Mouse (Mus musculus): Measurements from ENCODE around the gene Zfp523. TPM values are rescaled to one million over a fixed set of nuclear protein-coding genes. Genes with fewer than 3 reads are reported as not detected.
A peak's percentile ranks its signal among the peaks of the same experiment; 100 is the strongest.

Gene Zfp523
- polyA plus RNA-seq, 1 experiment from 2014 or later = 41.8 TPM

GRCm38 (mm10) chr17:28226014-28226413, 49.1 kb downstream of the Zfp523 start:
- H3K9me3 ChIP-seq (ENCODE audit: control insufficient read depth, low read length) = no peaks in the 10 kb centered on the region
- H3K36me3 ChIP-seq (ENCODE audit: control insufficient read depth, insufficient read depth, low read length) = no peaks in the 10 kb centered on the region
- DNase-seq (peak; percentile 92), ATAC-seq (ENCODE audit: low FRiP score, low TSS enrichment) (peak; percentile 36; the same call in 1 of the 2 replicates)
- H3K27me3 ChIP-seq (ENCODE audit: control insufficient read depth, insufficient read depth, low read length) = no peaks in the 10 kb centered on the region
- peak overlapping the region; percentile 31 for H3K4me3 ChIP-seq (replicated peaks; ENCODE audit: low read depth, low read length)
- under 1% methylated on average over 21 of the region's 21 CpGs for WGBS
- H3K9ac ChIP-seq (replicated peaks; ENCODE audit: low read length) = peak overlapping the region; percentile 46
- H3K27ac ChIP-seq (replicated peaks; ENCODE audit: low read depth, low read length) = 0 out of 2 replicates have a peak overlapping the region, but pooled peaks have one; percentile 66
- peak overlapping the region; percentile 54 for H3K4me2 ChIP-seq (ENCODE audit: low read length)
- peaks cover 8% of the 10 kb centered on the region; the same call in 1 of the 2 replicates for H3K4me1 ChIP-seq (ENCODE audit: control insufficient read depth, insufficient read depth, low read length)

GRCm38 (mm10) chr17:28230486-28230885, 53.6 kb downstream of the Zfp523 start:
- H3K27me3 ChIP-seq (ENCODE audit: control insufficient read depth, insufficient read depth, low read length) = no peaks in the 10 kb centered on the region
- no peak overlapping the region for H3K27ac ChIP-seq (replicated peaks; ENCODE audit: low read depth, low read length)
- no peaks in the 10 kb centered on the region for H3K36me3 ChIP-seq (ENCODE audit: control insufficient read depth, insufficient read depth, low read length)
- H3K4me1 ChIP-seq (ENCODE audit: control insufficient read depth, insufficient read depth, low read length) = peaks cover 7% of the 10 kb centered on the region; the same call in 1 of the 2 replicates
- WGBS = 88% methylated on average over 6 of the region's 6 CpGs
- no peak overlapping the region for H3K4me3 ChIP-seq (replicated peaks; ENCODE audit: low read depth, low read length)
- H3K9ac ChIP-seq (replicated peaks; ENCODE audit: low read length) = no peak overlapping the region
- H3K4me2 ChIP-seq (ENCODE audit: low read length) = no peak overlapping the region
- ATAC-seq (ENCODE audit: low FRiP score, low TSS enrichment) (no peak), DNase-seq (no peak)
- H3K9me3 ChIP-seq (ENCODE audit: control insufficient read depth, low read length) = no peaks in the 10 kb centered on the region

DNA sequence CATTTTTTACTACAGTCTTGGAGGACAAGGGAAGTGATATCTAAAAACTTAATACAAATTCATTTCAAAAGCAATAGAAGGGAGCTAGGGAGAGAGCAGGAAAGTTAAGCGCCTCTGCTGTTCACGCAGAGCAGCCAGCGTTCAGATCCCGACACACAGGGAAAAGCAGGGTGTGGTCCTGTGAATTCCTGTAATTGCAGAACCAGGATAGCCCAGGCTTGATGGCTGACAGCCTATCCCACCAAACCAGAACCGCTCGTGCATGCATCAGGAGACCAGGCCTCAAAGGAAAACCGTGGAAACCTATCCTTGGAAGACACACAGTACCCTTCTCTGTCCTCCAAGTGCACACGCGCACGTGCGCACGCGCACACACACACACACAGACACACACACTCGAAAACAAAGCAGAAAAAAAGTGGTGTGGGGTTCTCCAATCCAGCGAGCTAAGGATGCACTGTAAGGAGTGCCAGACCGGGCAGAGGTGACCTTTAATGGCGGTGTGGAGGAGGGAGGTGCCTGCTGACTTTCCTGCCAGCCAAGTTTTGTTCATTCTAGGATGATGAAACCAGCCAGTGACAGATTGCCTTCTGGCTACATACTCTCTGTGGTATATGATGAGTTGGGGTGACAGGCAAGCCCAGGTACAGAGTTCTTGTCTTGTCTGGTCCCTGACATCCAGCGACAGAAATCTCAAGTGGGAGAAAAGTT, 54.3 kb downstream of the Zfp523 start:
- H3K27me3 ChIP-seq (ENCODE audit: control insufficient read depth, insufficient read depth, low read length) = no peaks in the 10 kb centered on the region
- whole genome bisulfite sequencing = 85% methylated on average over 18 of the region's 18 CpGs
- ATAC-seq (ENCODE audit: low FRiP score, low TSS enrichment) = no peak
- peaks cover 7% of the 10 kb centered on the region; the same call in 1 of the 2 replicates for H3K4me1 ChIP-seq (ENCODE audit: control insufficient read depth, insufficient read depth, low read length)
- no peaks in the 10 kb centered on the region for H3K9me3 ChIP-seq (ENCODE audit: control insufficient read depth, low read length)
- H3K9ac ChIP-seq (replicated peaks; ENCODE audit: low read length) = no peak overlapping the region
- DNase-seq = no peak
- H3K36me3 ChIP-seq (ENCODE audit: control insufficient read depth, insufficient read depth, low read length) = no peaks in the 10 kb centered on the region
- H3K4me3 ChIP-seq (replicated peaks; ENCODE audit: low read depth, low read length) = no peak overlapping the region
- no peak overlapping the region for H3K27ac ChIP-seq (replicated peaks; ENCODE audit: low read depth, low read length)
- no peak overlapping the region for H3K4me2 ChIP-seq (ENCODE audit: low read length)

DNA sequence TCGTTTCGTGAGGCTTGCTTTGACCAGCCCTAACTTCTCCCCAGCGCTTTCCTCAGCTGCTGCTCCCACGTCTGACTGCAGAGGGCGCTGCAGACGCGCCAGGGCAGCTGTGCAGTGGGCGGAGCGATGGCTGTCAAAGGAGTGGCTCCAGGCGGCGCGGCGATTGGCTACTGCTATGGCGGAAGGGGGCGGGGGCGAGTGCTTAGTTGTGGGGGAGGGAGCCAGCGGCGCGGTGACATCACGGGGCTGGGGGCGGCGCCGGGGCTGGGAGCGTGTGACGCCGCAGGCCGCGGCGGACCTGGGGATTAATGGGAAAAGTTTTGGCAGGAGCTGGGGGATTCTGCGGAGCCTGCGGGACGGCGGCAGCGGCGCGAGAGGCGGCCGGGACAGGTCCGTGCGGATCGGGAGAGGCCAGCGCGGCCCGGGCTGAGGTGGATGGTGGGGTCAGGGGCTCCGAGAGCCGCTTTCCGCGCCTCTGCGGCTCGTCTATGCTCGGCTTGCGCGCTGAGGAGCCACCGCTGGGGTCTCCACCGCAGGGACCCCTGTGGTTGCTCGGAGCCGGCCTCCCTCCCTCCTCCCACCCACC, 55.6 kb downstream of the Zfp523 start, which contains the start of gene Ppard:
TSS of gene Ppard (plus strand) at position 226 of the 586 bp plus-strand sequence.
- ATAC-seq (ENCODE audit: low FRiP score, low TSS enrichment) (peak; percentile 92), DNase-seq (peak; percentile 98)
- H3K9ac ChIP-seq (replicated peaks; ENCODE audit: low read length) = peak within 1 kb of the TSS; percentile 75
- H3K4me3 ChIP-seq (replicated peaks; ENCODE audit: low read depth, low read length) = peak within 1 kb of the TSS; percentile 69
- H3K4me2 ChIP-seq (ENCODE audit: low read length) = peak within 1 kb of the TSS; percentile 92
- no peaks in the 10 kb centered on the region for H3K27me3 ChIP-seq (ENCODE audit: control insufficient read depth, insufficient read depth, low read length)
- H3K4me1 ChIP-seq (ENCODE audit: control insufficient read depth, insufficient read depth, low read length) = peaks cover 7% of the 10 kb centered on the region; the same call in 1 of the 2 replicates
- H3K36me3 ChIP-seq (ENCODE audit: control insufficient read depth, insufficient read depth, low read length) = no peaks in the 10 kb centered on the region
- H3K27ac ChIP-seq (replicated peaks; ENCODE audit: low read depth, low read length) = peak within 1 kb of the TSS; percentile 70
- WGBS = under 1% methylated on average over 56 of the region's 57 CpGs
- H3K9me3 ChIP-seq (ENCODE audit: control insufficient read depth, low read length) = no peaks in the 10 kb centered on the region

DNA sequence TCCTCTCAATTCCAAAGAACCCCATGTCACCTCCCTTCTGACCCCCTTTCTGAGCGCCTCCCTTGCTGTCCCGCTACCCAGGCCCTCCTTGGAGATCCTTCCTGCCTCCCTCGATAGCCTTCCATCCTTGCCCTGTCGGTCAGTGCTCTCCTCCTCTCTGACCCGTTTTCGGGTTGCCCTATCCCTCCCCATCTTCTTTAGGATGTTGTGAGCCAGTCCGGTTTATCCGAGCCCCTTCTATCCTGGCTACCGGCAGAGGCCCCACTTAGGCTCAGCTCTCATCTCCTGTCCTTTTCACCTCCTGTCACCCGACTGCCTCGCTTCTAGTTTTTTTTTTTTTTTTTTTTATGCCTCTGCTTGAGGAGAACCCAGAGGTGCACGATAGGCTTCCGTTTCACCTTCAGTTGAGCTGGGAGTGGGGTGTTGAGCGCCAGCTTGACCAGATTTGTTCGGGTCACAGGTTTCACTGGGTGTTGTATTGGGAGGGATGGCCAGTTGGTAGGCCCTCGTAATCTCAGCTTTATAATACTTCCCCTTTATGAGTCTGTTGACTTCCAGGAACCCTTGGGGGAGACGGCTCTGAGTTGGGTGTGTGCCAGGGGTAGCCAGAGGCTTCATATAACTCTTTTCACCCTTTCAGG, 56.3 kb downstream of the Zfp523 start:
- ATAC-seq (ENCODE audit: low FRiP score, low TSS enrichment) = peak; percentile 32
- Histone ChIP-seq H3K27me3 (ENCODE audit: control insufficient read depth, insufficient read depth, low read length) (no peaks in the 10 kb centered on the region), H3K9ac (replicated peaks; ENCODE audit: low read length) (peak overlapping the region; percentile 75), H3K4me2 (ENCODE audit: low read length) (peak overlapping the region; percentile 92), H3K9me3 (ENCODE audit: control insufficient read depth, low read length) (no peaks in the 10 kb centered on the region), H3K36me3 (ENCODE audit: control insufficient read depth, insufficient read depth, low read length) (no peaks in the 10 kb centered on the region), H3K4me3 (replicated peaks; ENCODE audit: low read depth, low read length) (peak overlapping the region; percentile 69), H3K4me1 (ENCODE audit: control insufficient read depth, insufficient read depth, low read length) (peaks cover 7% of the 10 kb centered on the region; the same call in 1 of the 2 replicates), H3K27ac (replicated peaks; ENCODE audit: low read depth, low read length) (peak overlapping the region; percentile 70)
- 6% methylated on average over 17 of the region's 17 CpGs for WGBS
- DNase-seq = no peak

DNA sequence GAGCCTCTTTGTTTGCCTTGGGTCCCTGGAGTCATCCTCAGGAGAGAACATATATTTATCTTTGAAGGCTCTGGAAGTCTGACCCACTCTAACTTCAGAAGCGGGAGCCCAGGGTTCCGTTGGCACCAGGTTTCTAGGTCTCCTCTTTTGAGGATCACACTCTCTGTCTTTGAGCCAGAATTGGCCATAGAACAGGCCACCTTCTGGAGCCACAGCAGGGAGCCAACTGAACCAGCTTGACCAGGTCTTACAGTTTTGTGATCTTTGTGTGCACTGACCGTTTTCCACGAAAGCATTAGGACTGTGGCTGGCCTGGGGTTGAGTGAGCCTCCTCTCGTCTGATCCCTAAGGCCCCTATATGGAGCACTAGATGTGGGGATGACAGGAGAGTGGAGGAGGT, 57.7 kb downstream of the Zfp523 start:
- no peaks in the 10 kb centered on the region for H3K36me3 ChIP-seq (ENCODE audit: control insufficient read depth, insufficient read depth, low read length)
- no peak overlapping the region for H3K4me2 ChIP-seq (ENCODE audit: low read length)
- no peak for ATAC-seq (ENCODE audit: low FRiP score, low TSS enrichment)
- H3K27ac ChIP-seq (replicated peaks; ENCODE audit: low read depth, low read length) = no peak overlapping the region
- H3K9ac ChIP-seq (replicated peaks; ENCODE audit: low read length) = no peak overlapping the region
- H3K4me3 ChIP-seq (replicated peaks; ENCODE audit: low read depth, low read length) = no peak overlapping the region
- no peaks in the 10 kb centered on the region for H3K9me3 ChIP-seq (ENCODE audit: control insufficient read depth, low read length)
- DNase-seq = no peak
- peaks cover 7% of the 10 kb centered on the region; the same call in 1 of the 2 replicates for H3K4me1 ChIP-seq (ENCODE audit: control insufficient read depth, insufficient read depth, low read length)
- H3K27me3 ChIP-seq (ENCODE audit: control insufficient read depth, insufficient read depth, low read length) = no peaks in the 10 kb centered on the region
- 87% methylated on average over 5 of the region's 5 CpGs for WGBS

- H3K9me3 ChIP-seq (ENCODE audit: control insufficient read depth, low read length) = no peaks in the 10 kb centered on the region
- H3K9ac ChIP-seq (replicated peaks; ENCODE audit: low read length) = no peak overlapping the region
- no peak overlapping the region for H3K4me2 ChIP-seq (ENCODE audit: low read length)
- no peak overlapping the region for H3K27ac ChIP-seq (replicated peaks; ENCODE audit: low read depth, low read length)
- peaks cover 4% of the 10 kb centered on the region; the same call in 1 of the 2 replicates for H3K36me3 ChIP-seq (ENCODE audit: control insufficient read depth, insufficient read depth, low read length)
- no peaks in the 10 kb centered on the region for H3K27me3 ChIP-seq (ENCODE audit: control insufficient read depth, insufficient read depth, low read length)
- WGBS = 86% methylated on average over 7 of the region's 7 CpGs
- DNase-seq (no peak), ATAC-seq (ENCODE audit: low FRiP score, low TSS enrichment) (no peak)
- no peak overlapping the region for H3K4me3 ChIP-seq (replicated peaks; ENCODE audit: low read depth, low read length)
- H3K4me1 ChIP-seq (ENCODE audit: control insufficient read depth, insufficient read depth, low read length) = peaks cover 7% of the 10 kb centered on the region; the same call in 1 of the 2 replicates
Observed at GRCm38 (mm10) chr17:28235982-28236635, 59.2 kb downstream of the Zfp523 start.

DNA sequence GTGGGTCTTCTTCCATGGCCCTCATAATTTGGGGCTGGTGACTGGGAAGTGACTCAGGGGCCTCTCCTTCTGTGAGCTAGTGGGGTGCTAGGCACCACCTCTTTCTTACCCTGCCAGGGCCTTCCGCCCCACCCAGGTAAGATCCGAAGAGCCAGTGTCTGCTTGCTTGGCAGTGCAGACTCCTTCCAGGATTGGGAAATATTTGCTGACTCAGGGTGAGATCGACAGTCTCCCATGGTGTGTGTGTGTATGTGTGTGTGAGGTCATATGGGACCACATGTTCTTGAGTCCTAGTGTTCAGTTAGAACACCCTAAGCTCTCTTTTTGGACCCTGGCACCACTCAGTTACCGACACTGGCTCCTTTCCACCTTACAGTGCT, 59.7 kb downstream of the Zfp523 start:
- 94% methylated on average over 4 of the region's 4 CpGs for WGBS
- no peak for ATAC-seq (ENCODE audit: low FRiP score, low TSS enrichment)
- Histone ChIP-seq H3K4me3 (replicated peaks; ENCODE audit: low read depth, low read length) (no peak overlapping the region), H3K27ac (replicated peaks; ENCODE audit: low read depth, low read length) (no peak overlapping the region), H3K4me2 (ENCODE audit: low read length) (no peak overlapping the region), H3K27me3 (ENCODE audit: control insufficient read depth, insufficient read depth, low read length) (no peaks in the 10 kb centered on the region), H3K9me3 (ENCODE audit: control insufficient read depth, low read length) (no peaks in the 10 kb centered on the region), H3K9ac (replicated peaks; ENCODE audit: low read length) (no peak overlapping the region), H3K4me1 (ENCODE audit: control insufficient read depth, insufficient read depth, low read length) (peaks cover 7% of the 10 kb centered on the region; the same call in 1 of the 2 replicates), H3K36me3 (ENCODE audit: control insufficient read depth, insufficient read depth, low read length) (peaks cover 8% of the 10 kb centered on the region; the same call in 1 of the 2 replicates)
- DNase-seq = no peak
